Mouse (Mus musculus) forebrain, embryonic 15.5 days (tissue): ENCODE measurements around the gene Mmp28. TPM values are rescaled to one million over a fixed set of nuclear protein-coding genes. Genes with fewer than 3 reads are reported as not detected.

ENCODE experiments used
- ATAC-seq: fragments of 200-750 bp; cut with Nextera tagmentation; replicated peaks from 2 replicates; pipeline ENCODE4 v1.8.0; 2017; ENCODE audit warnings: mild to moderate bottlenecking, moderate TSS enrichment, moderate library complexity
- H3K27ac ChIP-seq: fragments of 300-500 bp; sonication (generic); replicated peaks from 2 replicates; pipeline ENCODE4 v1.5.1; 2015; ENCODE audit warnings: mild to moderate bottlenecking, inconsistent platforms
- H3K27me3 ChIP-seq: fragments of 300-500 bp; sonication (generic); 2 replicates; pipeline ENCODE4 v1.6.1; 2015; ENCODE audit warnings: inconsistent platforms
- H3K36me3 ChIP-seq: fragments of 300-500 bp; sonication (generic); 2 replicates; pipeline ENCODE4 v1.6.1; 2015; ENCODE audit warnings: mild to moderate bottlenecking, inconsistent platforms
- H3K4me1 ChIP-seq: fragments of 300-500 bp; sonication (generic); 2 replicates; pipeline ENCODE4 v1.6.1; 2015; ENCODE audit warnings: inconsistent platforms
- H3K4me2 ChIP-seq: fragments of 300-500 bp; sonication (generic); replicated peaks from 2 replicates; pipeline ENCODE4 v1.6.1; 2015; ENCODE audit warnings: mild to moderate bottlenecking, inconsistent platforms
- H3K4me3 ChIP-seq: fragments of 300-500 bp; sonication (generic); 2 replicates; pipeline ENCODE4 v1.5.1; 2015; ENCODE audit warnings: mild to moderate bottlenecking, inconsistent platforms
- H3K9ac ChIP-seq: fragments of 300-500 bp; sonication (generic); replicated peaks from 2 replicates; pipeline ENCODE4 v1.6.1; 2015; ENCODE audit warnings: mild to moderate bottlenecking, inconsistent platforms
- H3K9me3 ChIP-seq: fragments of 300-500 bp; sonication (generic); 2 replicates; pipeline ENCODE4 v1.6.1; 2016; ENCODE audit warnings: inconsistent platforms
- WGBS: fragments of 180-500 bp; shearing (Covaris S2); methylation state at CpG from one replicate; pipeline ENCODE4 v1.1.7; 2015; ENCODE audit warnings: mixed read lengths; 5-methylcytosine and 5-hydroxymethylcytosine counted together
- polyA plus RNA-seq: library from polyadenylated mRNA; unstranded; fragments of >200 nt; fragmentation: Nextera tagmentation; extraction: Ambion mirVana; gene quantifications from 2 replicates; pipeline ENCODE4 v1.2.1, GENCODE M21; 2015

The Mmp28 gene
- 2.5 and 2.7 TPM in 2 replicates for polyA plus RNA-seq

GRCm38 (mm10) chr11:83462711-83463244 is at the start of gene Mmp28:
Gene Mmp28, minus strand, starts transcription at chr11:83463071.
- H3K4me1 ChIP-seq, result peaks cover 26% of the 10 kb centered on the region
- ATAC-seq, result no peak
- peaks cover 19% of the 10 kb centered on the region for H3K27me3 ChIP-seq
- H3K27ac ChIP-seq, result no peak within 1 kb of the TSS
- H3K4me2 ChIP-seq, result peak within 1 kb of the TSS; percentile 83
- H3K9me3 ChIP-seq, result no peaks in the 10 kb centered on the region
- peak within 1 kb of the TSS; percentile 48 for H3K9ac ChIP-seq
- under 1% methylated on average over 33 of the region's 42 CpGs for WGBS
- no peaks in the 10 kb centered on the region for H3K36me3 ChIP-seq
- peak within 1 kb of the TSS; percentile 45 for H3K4me3 ChIP-seq

GRCm38 (mm10) chr11:83509521-83509920 is 46.6 kb upstream of the Mmp28 start:
- peaks cover 35% of the 10 kb centered on the region for H3K36me3 ChIP-seq
- H3K4me2 ChIP-seq, result no peak overlapping the region
- no peak overlapping the region for H3K9ac ChIP-seq
- H3K9me3 ChIP-seq, result no peaks in the 10 kb centered on the region
- ATAC-seq, result no peak
- H3K4me1 ChIP-seq, result no peaks in the 10 kb centered on the region
- no peaks in the 10 kb centered on the region for H3K27me3 ChIP-seq
- no peak overlapping the region for H3K27ac ChIP-seq
- H3K4me3 ChIP-seq, result no peak overlapping the region

- H3K27ac ChIP-seq, result no peak overlapping the region
- H3K9me3 ChIP-seq, result no peaks in the 10 kb centered on the region
- no peaks in the 10 kb centered on the region for H3K4me1 ChIP-seq
- H3K27me3 ChIP-seq, result no peaks in the 10 kb centered on the region
- H3K4me2 ChIP-seq, result no peak overlapping the region
- WGBS, result 94% methylated on average over 5 of the region's 5 CpGs
- H3K36me3 ChIP-seq, result peaks cover 68% of the 10 kb centered on the region
- H3K4me3 ChIP-seq, result no peak overlapping the region
- no peak for ATAC-seq
- no peak overlapping the region for H3K9ac ChIP-seq
Observed at GRCm38 (mm10) chr11:83504308-83504707, 41.4 kb upstream of the Mmp28 start.

GRCm38 (mm10) chr11:83495571-83495970 is 32.7 kb upstream of the Mmp28 start:
- Histone ChIP-seq H3K4me3 (no peak overlapping the region), H3K4me1 (peaks cover 5% of the 10 kb centered on the region; the same call in 1 of the 2 replicates), H3K9ac (no peak overlapping the region), H3K27me3 (no peaks in the 10 kb centered on the region), H3K4me2 (no peak overlapping the region), H3K27ac (no peak overlapping the region), H3K36me3 (peaks cover 14% of the 10 kb centered on the region), H3K9me3 (no peaks in the 10 kb centered on the region)
- no peak for ATAC-seq
- WGBS, result 56% methylated on average over 2 of the region's 2 CpGs

- Histone ChIP-seq H3K9ac (no peak overlapping the region), H3K4me2 (no peak overlapping the region), H3K4me1 (peaks cover 5% of the 10 kb centered on the region; the same call in 1 of the 2 replicates), H3K36me3 (peaks cover 24% of the 10 kb centered on the region), H3K4me3 (no peak overlapping the region), H3K27me3 (no peaks in the 10 kb centered on the region), H3K27ac (no peak overlapping the region), H3K9me3 (no peaks in the 10 kb centered on the region)
- ATAC-seq, result no peak
- WGBS, result 88% methylated on average over 4 of the region's 4 CpGs
Observed at GRCm38 (mm10) chr11:83491488-83491887, 28.6 kb upstream of the Mmp28 start.

GRCm38 (mm10) chr11:83473235-83474016 is 10.6 kb upstream of the Mmp28 start:
- Histone ChIP-seq H3K9me3 (no peaks in the 10 kb centered on the region), H3K27me3 (no peaks in the 10 kb centered on the region), H3K27ac (peak overlapping the region; percentile 97), H3K9ac (peak overlapping the region; percentile 80), H3K4me1 (peaks cover 29% of the 10 kb centered on the region), H3K4me3 (peak overlapping the region; percentile 84), H3K36me3 (peaks cover 9% of the 10 kb centered on the region; the same call in 1 of the 2 replicates), H3K4me2 (peak overlapping the region; percentile 59)
- peak; percentile 86 for ATAC-seq
- WGBS, result under 1% methylated on average over 46 of the region's 52 CpGs

GRCm38 (mm10) chr11:83472324-83473234 is 9.7 kb upstream of the Mmp28 start, which contains the start of gene Taf15:
Gene Taf15, plus strand, starts transcription at chr11:83473086.
- peak; percentile 99 for ATAC-seq
- peak within 1 kb of the TSS; percentile 67 for H3K4me2 ChIP-seq
- peak within 1 kb of the TSS; percentile 97 for H3K27ac ChIP-seq
- H3K4me1 ChIP-seq, result peaks cover 29% of the 10 kb centered on the region
- no peaks in the 10 kb centered on the region for H3K9me3 ChIP-seq
- peaks cover 7% of the 10 kb centered on the region; the same call in 1 of the 2 replicates for H3K36me3 ChIP-seq
- no peaks in the 10 kb centered on the region for H3K27me3 ChIP-seq
- under 1% methylated on average over 66 of the region's 66 CpGs for WGBS
- peak within 1 kb of the TSS; percentile 80 for H3K9ac ChIP-seq
- peak within 1 kb of the TSS; percentile 84 for H3K4me3 ChIP-seq

- no peaks in the 10 kb centered on the region for H3K27me3 ChIP-seq
- H3K9ac ChIP-seq, result no peak overlapping the region; the same call in 1 of the 2 replicates
- peaks cover 36% of the 10 kb centered on the region for H3K4me1 ChIP-seq
- peaks cover 3% of the 10 kb centered on the region; the same call in 1 of the 2 replicates for H3K36me3 ChIP-seq
- 0 out of 2 replicates have a peak overlapping the region, but pooled peaks have one; percentile 84 for H3K4me3 ChIP-seq
- H3K9me3 ChIP-seq, result no peaks in the 10 kb centered on the region
- H3K27ac ChIP-seq, result no peak overlapping the region
- WGBS, result 93% methylated on average over 2 of the region's 2 CpGs
- H3K4me2 ChIP-seq, result peak overlapping the region; percentile 67
- no peak for ATAC-seq
Observed at GRCm38 (mm10) chr11:83471766-83472165, 8.9 kb upstream of the Mmp28 start.

GRCm38 (mm10) chr11:83468765-83469164 is 5.9 kb upstream of the Mmp28 start:
- no peak for ATAC-seq
- H3K36me3 ChIP-seq, result no peaks in the 10 kb centered on the region
- H3K9me3 ChIP-seq, result no peaks in the 10 kb centered on the region
- H3K4me3 ChIP-seq, result no peak overlapping the region
- H3K27me3 ChIP-seq, result peaks cover 5% of the 10 kb centered on the region; the same call in 1 of the 2 replicates
- no peak overlapping the region for H3K9ac ChIP-seq
- H3K4me2 ChIP-seq, result no peak overlapping the region
- no peak overlapping the region for H3K27ac ChIP-seq
- WGBS, result 92% methylated on average over 3 of the region's 3 CpGs
- H3K4me1 ChIP-seq, result peaks cover 24% of the 10 kb centered on the region

- no peaks in the 10 kb centered on the region for H3K9me3 ChIP-seq
- peaks cover 30% of the 10 kb centered on the region for H3K4me1 ChIP-seq
- WGBS, result 34% methylated on average over 11 of the region's 11 CpGs
- ATAC-seq, result peak; percentile 51
- H3K4me2 ChIP-seq, result no peak overlapping the region
- H3K27ac ChIP-seq, result peak overlapping the region; percentile 60
- no peaks in the 10 kb centered on the region for H3K36me3 ChIP-seq
- H3K27me3 ChIP-seq, result peaks cover 10% of the 10 kb centered on the region; the same call in 1 of the 2 replicates
- no peak overlapping the region for H3K9ac ChIP-seq
- H3K4me3 ChIP-seq, result no peak overlapping the region
Observed at GRCm38 (mm10) chr11:83467120-83467652, 4.3 kb upstream of the Mmp28 start.

- Histone ChIP-seq H3K4me3 (no peak overlapping the region), H3K4me2 (no peak overlapping the region), H3K4me1 (peaks cover 26% of the 10 kb centered on the region), H3K27ac (no peak overlapping the region), H3K27me3 (peaks cover 19% of the 10 kb centered on the region), H3K36me3 (no peaks in the 10 kb centered on the region), H3K9ac (no peak overlapping the region), H3K9me3 (no peaks in the 10 kb centered on the region)
- 22% methylated on average over 2 of the region's 2 CpGs for WGBS
- no peak for ATAC-seq
Observed at GRCm38 (mm10) chr11:83465976-83466375, 3.1 kb upstream of the Mmp28 start.
